Comparison of ENCODE assay signal across 9 mouse cellular contexts in genomic region chr13:42725709-42726231, GRCm38 (mm10). TPM values are rescaled to one million over a fixed set of nuclear protein-coding genes. Genes with fewer than 3 reads are reported as not detected.
DNase-seq lines count a peak whose midpoint lies in the region; ATAC-seq lines count a peak whose summit lies in the region.
"Had no signal": no experiment of that assay in that cellular context is flagged by ENCODE, and none has a peak within 500 bp of the region (broad histone marks: within the 10 kb centered on the region; RNA-seq: fewer than 3 reads in every experiment).

No protein-coding gene starts in this region.

- H3K36me3 ChIP-seq in neural tube, embryonic 14.5 days (ENCODE audit: control insufficient read depth, insufficient read depth, low read length) = no peaks in the 10 kb centered on the region
- H3K36me3 ChIP-seq in forebrain, embryonic 16.5 days (ENCODE audit: control insufficient read depth, insufficient read depth) = no peaks in the 10 kb centered on the region
- H3K36me3 ChIP-seq: limb, embryonic 13.5 days had no signal

- no peak overlapping the region for H3K9ac ChIP-seq in neural tube, embryonic 14.5 days (replicated peaks; ENCODE audit: low read depth, low read length)
- H3K9ac ChIP-seq in forebrain, embryonic 16.5 days (replicated peaks; ENCODE audit: low read depth, low read length) = no peak overlapping the region; the same call in 1 of the 2 replicates
- H3K9ac ChIP-seq: limb, embryonic 13.5 days had no signal

- H3K27ac ChIP-seq in neural tube, embryonic 14.5 days (ENCODE audit: low read depth, low read length) = no peak overlapping the region
- H3K27ac ChIP-seq in forebrain, embryonic 16.5 days (ENCODE audit: low read length) = peak overlapping the region; percentile 69
- H3K27ac ChIP-seq: limb, embryonic 13.5 days had no signal

- intact Hi-C loops in gastrocnemius, postnatal 14 days (cut with DNase I; ENCODE audit: low total_unique reads) = no loop called here
- intact Hi-C loops in gastrocnemius, postnatal 36 days (cut with DNase I) = no loop called here

- WGBS in neural tube, embryonic 14.5 days = 55% methylated on average over 7 of the region's 7 CpGs
- 47% methylated on average over 7 of the region's 7 CpGs for WGBS in forebrain, embryonic 16.5 days

- ATAC-seq in neural tube, embryonic 14.5 days (ENCODE audit: low read depth) = peak; percentile 58
- ATAC-seq in forebrain, embryonic 16.5 days = peak; percentile 88
- ATAC-seq in inflammation-experienced regulatory T-cells, adult 6 months = no peak

- peak; percentile 7 for DNase-seq in gastrocnemius, postnatal 14 days
- DNase-seq in gastrocnemius, postnatal 36 days = no peak
- no peak for DNase-seq in neural tube, embryonic 10.5 days (ENCODE audit: extremely low spot score, low spot score)
- peak; percentile 70 for DNase-seq in retina, postnatal 7 days (ENCODE audit: low read depth, low spot score)
- DNase-seq in c-Kit-positive CD71-positive TER-119-positive erythroid progenitor cells, embryonic 14.5 days (ENCODE audit: low spot score) = no peak

- no peak overlapping the region for H3K4me3 ChIP-seq in neural tube, embryonic 14.5 days (ENCODE audit: low read depth, low read length)
- H3K4me3 ChIP-seq in forebrain, embryonic 16.5 days (replicated peaks; ENCODE audit: low read length) = no peak overlapping the region
- H3K4me3 ChIP-seq: limb, embryonic 13.5 days had no signal

- H3K27me3 ChIP-seq in neural tube, embryonic 14.5 days (ENCODE audit: control insufficient read depth, insufficient read depth, low read length) = no peaks in the 10 kb centered on the region
- H3K27me3 ChIP-seq in forebrain, embryonic 16.5 days (replicated peaks; ENCODE audit: control insufficient read depth, insufficient read depth, low read length) = no peaks in the 10 kb centered on the region
- H3K27me3 ChIP-seq: limb, embryonic 13.5 days had no signal

- no peaks in the 10 kb centered on the region for H3K4me1 ChIP-seq in neural tube, embryonic 14.5 days (ENCODE audit: control insufficient read depth, insufficient read depth, low read length)
- peaks cover 12% of the 10 kb centered on the region for H3K4me1 ChIP-seq in forebrain, embryonic 16.5 days (replicated peaks; ENCODE audit: control insufficient read depth, insufficient read depth, low read length)
- H3K4me1 ChIP-seq: limb, embryonic 13.5 days had no signal

- H3K4me2 ChIP-seq in neural tube, embryonic 14.5 days (ENCODE audit: low read depth, low read length) = no peak overlapping the region
- no peak overlapping the region for H3K4me2 ChIP-seq in forebrain, embryonic 16.5 days (ENCODE audit: low read length)
- H3K4me2 ChIP-seq: limb, embryonic 13.5 days had no signal

- H3K9me3 ChIP-seq in neural tube, embryonic 14.5 days (ENCODE audit: control insufficient read depth, low read length) = no peaks in the 10 kb centered on the region
- no peaks in the 10 kb centered on the region for H3K9me3 ChIP-seq in forebrain, embryonic 16.5 days (ENCODE audit: control insufficient read depth, low read length)
- H3K9me3 ChIP-seq: limb, embryonic 13.5 days had no signal

RNA-seq across cellular contexts. Expression of gene Phactr1, which starts 45.3 kb away (rescaled TPM):
- total RNA-seq in gastrocnemius, postnatal 14 days (2021) = 1 to 10 TPM; 2.2 to 3.1 TPM
- 1 to 10 TPM; 1.4 to 1.5 TPM for total RNA-seq in gastrocnemius, postnatal 36 days (2021)
- 58.4 and 65.5 TPM in 2 replicates for polyA plus RNA-seq in neural tube, embryonic 14.5 days (2014; fragmentation: Nextera tagmentation; extraction: Ambion mirVana)
- 82.7 and 94.8 TPM in 2 replicates for polyA plus RNA-seq in forebrain, embryonic 16.5 days (2015; fragmentation: Nextera tagmentation; extraction: Ambion mirVana)
- polyA plus RNA-seq in inflammation-experienced regulatory T-cells, adult 6 months (2017; shearing (Covaris generic)) = under 1 TPM in 1 of 3 experiments, not detected in 2; 0.58 TPM

Comparison
In these comparisons a context has a peak if more than half of its experiments do, and no peak if none do; other contexts are left out.
1. DNase-seq: peak in gastrocnemius, postnatal 14 days (single experiment) and retina, postnatal 7 days (single experiment); none in gastrocnemius, postnatal 36 days (0 of 2), neural tube, embryonic 10.5 days (single experiment) and c-Kit-positive CD71-positive TER-119-positive erythroid progenitor cells, embryonic 14.5 days (single experiment).
2. RNA of gene Phactr1, which starts 45.3 kb away (polyA plus RNA-seq): 82.7 to 94.8 TPM in forebrain, embryonic 16.5 days and 58.4 to 65.5 TPM in neural tube, embryonic 14.5 days; 0.58 TPM in inflammation-experienced regulatory T-cells, adult 6 months; every median in the first group is over 10 times any median in the second.